Mouse (Mus musculus): ENCODE data around the gene Fbxo10. TPM values are rescaled to one million over a fixed set of nuclear protein-coding genes. Genes with fewer than 3 reads are reported as not detected.
"Not testable (repeated sequence)": the region's sequence is repeated elsewhere in the genome, so short reads cannot be mapped to it uniquely, and the experiment has no call there.

Fbxo10 gene
- 10.4 and 11.1 TPM in 2 replicates for polyA plus RNA-seq (2012; rRNA removed)

DNA sequence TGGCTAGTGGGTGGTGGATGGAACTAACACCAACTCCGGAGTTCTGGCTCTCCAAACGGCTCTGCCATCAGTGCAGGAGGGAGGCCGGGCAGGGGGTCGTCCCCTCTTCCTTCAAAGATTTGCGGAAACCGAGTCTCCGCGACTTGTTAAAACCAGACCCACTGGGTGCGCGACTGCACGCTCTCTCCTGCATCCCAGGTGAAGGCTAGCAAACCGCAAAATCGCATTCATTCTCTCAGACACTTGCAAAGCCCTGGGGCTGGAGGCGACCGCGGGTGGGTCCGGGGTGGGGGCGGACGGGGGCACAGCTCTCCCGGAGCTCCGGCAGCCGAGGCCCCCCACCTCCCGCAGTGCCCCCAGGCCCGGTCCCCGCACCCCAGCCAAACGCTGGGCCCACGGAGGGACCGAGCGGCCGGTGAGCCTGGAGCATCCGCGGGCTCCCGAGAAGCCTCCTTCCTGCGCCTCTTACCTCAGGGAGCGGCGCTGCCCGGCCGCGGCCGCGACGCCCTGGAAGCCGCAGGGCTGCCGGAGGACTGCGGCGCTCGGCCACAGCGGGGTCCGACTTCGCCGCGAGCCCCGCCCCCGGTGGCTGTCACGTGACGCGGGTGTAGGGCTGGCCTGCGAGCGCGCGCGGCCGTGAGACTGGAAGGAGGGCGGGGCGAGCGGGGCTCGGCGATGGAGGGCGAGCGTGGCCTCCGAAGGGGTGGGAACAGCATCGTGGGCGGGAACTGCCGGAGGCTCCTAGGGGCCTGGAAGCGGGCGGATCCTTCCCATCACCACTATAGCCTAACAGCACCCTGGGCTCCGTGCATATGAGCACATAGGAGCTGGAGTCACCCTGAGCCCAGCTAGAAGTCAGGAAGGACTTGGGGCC is at the start of gene Fbxo10:
Gene Fbxo10, minus strand, starts transcription at position 584 of the 874 bp plus-strand sequence.
- DNase-seq (ENCODE audit: low spot score), result peak; percentile 81

DNA sequence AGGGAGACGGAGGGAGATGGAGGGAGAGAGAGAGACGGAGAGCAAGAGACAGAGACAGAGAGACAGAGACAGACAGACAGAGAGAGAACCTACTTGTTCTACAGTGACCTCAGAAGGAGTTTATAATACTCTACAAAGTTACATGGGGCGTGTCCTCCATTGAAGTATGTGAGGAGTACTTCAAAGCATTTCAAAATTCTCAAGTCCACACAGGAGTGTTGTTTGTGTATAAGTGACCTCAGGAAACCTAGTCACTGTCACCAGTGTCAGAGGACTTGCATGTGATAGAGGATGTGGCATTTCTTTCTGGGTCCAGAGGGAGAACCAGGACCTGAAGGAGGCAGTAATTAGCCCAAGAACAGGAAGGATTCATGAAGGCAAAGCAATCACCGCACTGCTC is 46.6 kb upstream of the Fbxo10 start:
- no peak for DNase-seq (ENCODE audit: low spot score)

DNA sequence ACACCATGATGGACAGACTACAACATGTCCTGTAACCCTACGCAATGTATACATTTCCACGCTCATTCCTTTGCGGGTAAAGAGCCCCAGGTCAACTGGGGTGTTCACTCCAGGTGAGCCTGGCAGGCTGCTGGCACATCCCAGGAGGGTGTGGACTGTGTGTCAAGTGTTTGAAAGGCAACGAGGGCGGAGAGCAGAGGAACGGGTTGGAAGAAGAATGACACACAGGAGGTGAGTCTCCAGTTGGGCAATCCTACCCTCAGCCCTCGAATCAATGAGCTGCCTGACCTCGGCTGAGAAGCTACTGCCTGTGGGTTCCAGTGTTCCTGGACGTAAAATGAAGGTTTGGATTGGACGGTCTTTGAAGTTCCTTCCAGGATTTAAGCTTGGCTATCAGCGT is 36.9 kb upstream of the Fbxo10 start:
- no peak for DNase-seq (ENCODE audit: low spot score)

DNA sequence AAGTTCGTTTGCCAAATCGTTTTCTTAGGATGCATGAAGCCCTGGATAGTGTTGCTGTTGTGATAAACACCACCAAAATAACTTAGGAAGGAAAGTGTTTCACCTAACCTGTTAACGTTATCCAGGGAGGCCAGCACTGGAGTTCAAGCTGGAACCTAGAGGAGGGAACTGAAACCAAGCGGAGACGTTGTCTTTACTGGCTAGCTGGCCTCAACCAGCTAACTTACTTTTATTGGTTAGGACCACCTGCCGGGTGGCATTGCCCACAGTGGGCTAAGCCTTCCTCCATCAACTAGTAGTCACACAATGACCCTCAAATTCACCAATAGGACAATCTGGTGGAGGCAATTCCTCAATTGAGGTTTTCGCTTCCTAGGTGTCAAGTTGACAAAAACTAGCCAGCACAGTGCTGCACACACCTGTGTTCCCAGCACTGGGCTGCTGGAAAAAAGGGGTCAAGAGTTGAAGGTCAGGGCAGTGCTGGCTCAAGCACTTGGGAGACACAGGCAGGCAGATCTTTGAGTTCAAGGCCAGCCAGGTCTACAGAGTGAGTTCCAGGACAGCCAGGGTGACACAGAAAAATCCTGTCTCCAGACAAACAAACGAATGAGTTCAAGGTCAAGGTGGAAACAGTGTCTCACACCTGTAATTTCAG is 24.2 kb upstream of the Fbxo10 start:
- DNase-seq (ENCODE audit: low spot score), result no peak

- peak; percentile 78 for DNase-seq (ENCODE audit: low spot score)
Measured at GRCm38 (mm10) chr4:45107601-45108277, 23.3 kb upstream of the Fbxo10 start, which contains the start of gene Tomm5. TSS of gene Tomm5 (minus strand) at chr4:45108114.

DNA sequence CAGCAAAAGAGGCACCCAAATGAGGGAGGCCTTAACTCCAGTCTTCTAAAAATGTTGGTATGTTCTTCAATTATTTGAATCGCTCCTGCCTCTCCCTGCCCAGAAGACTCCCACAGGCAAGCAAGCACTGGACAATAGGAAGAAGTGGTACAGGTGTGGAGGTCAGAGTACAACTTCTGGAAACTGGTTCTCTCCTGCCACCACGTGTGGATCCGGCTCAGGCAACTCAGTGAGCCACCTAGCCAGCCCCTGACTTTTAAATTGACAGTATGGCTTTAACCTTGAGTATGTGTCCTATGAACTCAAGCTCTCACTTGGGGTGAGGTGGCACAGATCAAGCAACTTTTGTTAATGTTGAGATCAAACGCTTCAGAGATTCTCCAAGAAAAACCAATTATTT is 22.7 kb upstream of the Fbxo10 start:
- no peak for DNase-seq (ENCODE audit: low spot score)

DNA sequence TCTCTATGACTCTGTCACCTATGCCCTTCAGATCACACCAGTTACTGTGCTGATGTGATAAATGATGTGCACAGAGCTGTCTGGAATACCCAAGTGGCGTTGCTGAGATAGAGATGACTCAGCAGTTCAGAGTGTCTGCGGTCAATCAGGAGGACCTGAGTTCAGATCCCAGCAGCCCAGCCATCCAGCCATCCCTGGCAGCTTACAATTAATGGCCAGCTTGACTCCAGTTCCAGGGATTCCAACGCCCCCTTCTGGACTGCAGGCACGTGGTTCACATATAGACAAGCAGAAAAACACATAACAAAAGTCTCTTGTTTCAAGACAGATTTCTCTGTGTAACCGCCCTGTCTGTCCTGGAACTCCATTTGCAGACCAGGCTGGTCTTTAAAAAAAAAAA is 22.0 kb upstream of the Fbxo10 start:
- DNase-seq (ENCODE audit: low spot score), result no peak

GRCm38 (mm10) chr4:45097198-45097872 is 12.9 kb upstream of the Fbxo10 start:
- peak; percentile 29 for DNase-seq (ENCODE audit: low spot score)

DNA sequence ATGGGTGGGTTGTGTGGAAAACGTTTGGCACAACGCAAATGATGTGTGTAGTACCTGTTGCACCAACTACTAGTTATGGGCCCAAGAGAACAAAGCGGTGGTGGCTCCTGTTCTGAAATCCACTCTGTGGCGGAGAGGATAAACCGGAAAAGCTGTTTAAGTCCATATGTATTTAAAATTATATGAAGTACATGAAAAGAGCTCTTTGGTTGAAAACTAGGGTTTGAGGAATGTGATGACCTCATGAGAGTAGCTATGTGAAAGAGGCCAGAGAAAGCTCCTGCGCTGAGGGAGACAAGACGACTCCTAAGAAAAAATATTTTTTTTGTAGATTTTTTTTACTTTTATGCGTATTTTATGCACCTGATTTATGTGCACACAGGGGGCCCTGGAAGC is 489 bp upstream of the Fbxo10 start:
- DNase-seq (ENCODE audit: low spot score), result no peak

- no peak for DNase-seq (ENCODE audit: low spot score)
Measured at GRCm38 (mm10) chr4:45083487-45083886, 917 bp downstream of the Fbxo10 start.

DNA sequence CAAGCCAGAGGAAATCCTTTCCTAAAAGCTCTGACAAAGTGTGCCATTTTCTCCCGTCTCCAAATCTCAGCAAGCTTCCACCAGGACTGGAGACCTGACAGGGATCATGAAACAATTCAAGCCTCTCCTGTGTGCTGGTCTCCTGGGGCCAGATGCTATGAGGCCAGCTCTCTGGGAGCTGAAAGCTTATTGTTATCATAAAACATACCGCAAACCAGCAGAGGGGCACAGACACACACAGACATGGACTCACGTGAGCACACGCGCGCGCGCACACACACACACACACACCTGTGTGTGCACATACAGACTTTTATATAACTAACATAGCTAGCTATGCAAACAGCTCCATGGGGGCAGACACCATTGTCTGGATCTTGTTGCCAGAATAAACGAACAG is 1.5 kb downstream of the Fbxo10 start:
- DNase-seq (ENCODE audit: low spot score), result no peak

DNA sequence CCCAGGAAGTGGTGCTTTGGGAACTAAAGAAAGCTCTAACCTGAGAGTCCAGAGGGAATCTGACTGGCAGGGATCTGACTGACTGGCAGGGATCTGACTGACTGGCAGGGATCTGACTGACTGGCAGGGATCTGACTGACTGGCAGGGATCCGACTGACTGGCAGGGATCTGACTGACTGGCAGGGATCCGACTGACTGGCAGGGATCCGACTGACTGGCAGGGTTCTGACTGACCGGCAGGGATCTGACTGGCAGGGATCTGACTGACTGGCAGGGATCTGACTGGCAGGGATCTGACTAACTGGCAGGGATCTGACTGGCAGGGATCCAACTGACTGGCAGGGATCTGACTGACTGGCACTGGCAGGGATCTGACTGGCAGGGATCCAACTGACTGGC is 3.4 kb downstream of the Fbxo10 start:
- DNase-seq (ENCODE audit: low spot score), result not testable (repeated sequence)

- DNase-seq (ENCODE audit: low spot score), result no peak
Measured at GRCm38 (mm10) chr4:45073544-45073943, 10.9 kb downstream of the Fbxo10 start.

GRCm38 (mm10) chr4:45072261-45072973 is 12.0 kb downstream of the Fbxo10 start:
- no peak for DNase-seq (ENCODE audit: low spot score)

- DNase-seq (ENCODE audit: low spot score), result no peak
Measured at GRCm38 (mm10) chr4:45067742-45068141, 16.7 kb downstream of the Fbxo10 start.

DNA sequence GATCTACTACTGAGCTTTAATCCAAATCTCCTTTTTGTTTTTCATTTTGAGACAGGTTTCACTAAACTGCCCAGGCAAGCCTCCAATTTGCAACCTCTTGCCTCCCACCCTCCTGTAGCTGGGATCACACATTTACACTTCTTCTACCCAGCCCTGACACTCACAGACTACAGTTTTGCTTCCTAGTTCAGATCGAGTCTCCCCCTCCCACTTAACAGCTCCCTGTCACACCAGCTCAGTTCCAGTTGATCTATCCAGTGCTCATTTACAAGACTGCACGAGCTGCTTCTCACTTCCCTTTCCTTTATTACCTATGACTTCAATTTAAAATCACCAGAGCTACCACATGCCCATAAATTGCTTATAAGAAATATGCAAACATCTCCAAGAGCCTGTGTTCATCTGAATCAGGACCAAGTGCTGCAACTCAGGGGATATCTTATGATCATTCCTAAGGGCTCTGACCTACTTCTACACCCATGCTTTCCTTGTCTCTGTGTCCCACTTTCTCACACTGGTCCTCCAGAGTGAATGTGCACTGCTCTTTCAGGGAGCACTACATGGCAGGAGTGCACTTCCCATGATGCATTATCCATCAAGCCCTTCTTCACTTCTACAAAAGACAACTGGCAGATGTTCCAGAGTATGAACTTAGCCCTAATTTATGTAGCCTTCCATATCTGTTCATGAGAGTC is 18.2 kb downstream of the Fbxo10 start:
- no peak for DNase-seq (ENCODE audit: low spot score)

- DNase-seq (ENCODE audit: low spot score), result no peak
Measured at GRCm38 (mm10) chr4:45064577-45064976, 19.8 kb downstream of the Fbxo10 start.

DNA sequence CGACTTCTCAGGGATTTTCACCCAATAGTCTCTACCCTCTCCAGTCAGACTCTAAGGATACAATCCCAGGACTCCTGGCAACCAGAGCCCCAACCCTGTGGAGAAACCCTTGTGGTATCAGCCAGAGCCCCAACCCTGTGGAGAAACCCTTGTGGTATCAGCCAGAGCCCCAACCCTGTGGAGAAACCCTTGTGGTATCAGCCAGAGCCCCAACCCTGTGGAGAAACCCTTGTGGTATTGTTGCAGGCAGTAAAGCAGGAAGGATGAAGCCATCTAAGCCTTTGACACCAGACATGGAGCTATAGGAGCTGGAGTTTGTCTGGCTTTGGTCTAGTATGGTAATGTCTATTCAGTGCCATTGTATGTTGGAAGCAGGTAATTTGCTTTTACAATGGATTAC is 20.6 kb downstream of the Fbxo10 start:
- DNase-seq (ENCODE audit: low spot score), result not testable (repeated sequence)

DNA sequence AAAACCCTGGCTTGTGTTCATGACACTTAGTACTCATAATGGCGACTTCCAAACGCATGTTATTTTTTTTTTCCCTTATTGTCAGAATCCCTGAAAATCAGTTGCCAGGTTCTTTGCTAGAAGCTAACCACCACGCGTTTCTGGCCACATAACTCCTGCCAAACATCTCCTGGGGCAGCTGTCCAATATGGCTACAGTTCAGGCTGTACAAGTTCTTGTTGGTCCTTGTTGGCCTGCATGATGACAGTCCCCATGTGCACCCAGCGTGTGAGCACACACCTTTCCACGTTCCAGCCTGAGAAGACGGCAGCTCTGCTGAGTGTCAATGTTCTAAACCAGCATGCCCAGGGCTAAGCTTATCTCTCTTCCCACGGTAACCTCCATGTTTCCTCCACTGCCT is 29.0 kb downstream of the Fbxo10 start:
- no peak for DNase-seq (ENCODE audit: low spot score)

- DNase-seq (ENCODE audit: low spot score), result no peak
Measured at GRCm38 (mm10) chr4:45054862-45055261, 29.5 kb downstream of the Fbxo10 start.

DNA sequence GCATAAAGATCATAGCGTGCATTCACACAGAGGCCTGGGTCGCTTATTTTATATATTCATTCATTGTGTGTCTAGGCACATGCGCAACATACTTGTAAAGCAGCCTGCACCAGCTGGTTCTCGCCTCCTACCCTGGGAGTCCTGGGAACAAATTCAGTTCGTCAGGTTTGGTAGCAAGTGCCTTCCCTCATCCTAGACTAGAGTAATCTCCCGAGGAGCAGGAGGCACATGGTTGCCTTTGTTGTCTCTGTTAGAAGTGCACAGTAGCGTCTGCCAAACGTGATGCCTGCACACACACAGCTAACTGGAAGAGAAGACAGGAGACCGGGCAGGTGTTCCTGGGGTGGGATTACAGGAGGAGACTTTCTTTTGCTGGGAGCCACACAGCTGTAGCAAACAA is 36.4 kb downstream of the Fbxo10 start:
- DNase-seq (ENCODE audit: low spot score), result no peak
